Mouse (Mus musculus) MEL (cell line): ENCODE data around the gene AC124108.1. TPM values are rescaled to one million over a fixed set of nuclear protein-coding genes. Genes with fewer than 3 reads are reported as not detected.

Source experiments
- DNase-seq: peaks from one replicate; pipeline ENCODE4 v3.0.0; 2011; ENCODE audit warnings: low read depth, low spot score
- H3K27ac ChIP-seq: 2 replicates; pipeline ENCODE4 v1.5.1; 2012; ENCODE audit warnings: low read depth, mild to moderate bottlenecking, control low read depth, low read length, moderate library complexity; ENCODE audit not compliant: control insufficient read depth
- H3K27me3 ChIP-seq, 2 experiments: fragments of 150-350 bp in 1 of 2; sonication (generic) in 1 of 2; 2 replicates each; pipeline ENCODE4 v1.6.1; 2012; ENCODE audit warnings: low read length in 2 of 2, mild to moderate bottlenecking in 2 of 2, improper control_type of control experiment in 1 of 2, moderate library complexity in 1 of 2; ENCODE audit not compliant: insufficient read depth in 2 of 2, control insufficient read depth in 1 of 2
- H3K36me3 ChIP-seq, 2 experiments: 2 replicates each; pipeline ENCODE4 v1.6.1; 2012 to 2014; ENCODE audit warnings: low read length in 2 of 2, improper control_type of control experiment in 1 of 2, inconsistent platforms in 1 of 2, mild to moderate bottlenecking in 1 of 2; ENCODE audit not compliant: insufficient read depth in 2 of 2, control insufficient read depth in 1 of 2
- H3K4me1 ChIP-seq, 2 experiments: fragments of 150-350 bp in 1 of 2; sonication (generic) in 1 of 2; 2 replicates each; pipeline ENCODE4 v1.6.1; 2012; ENCODE audit warnings: low read length in 2 of 2, improper control_type of control experiment in 1 of 2, mild to moderate bottlenecking in 1 of 2; ENCODE audit not compliant: insufficient read depth in 2 of 2, control insufficient read depth in 1 of 2
- H3K4me3 ChIP-seq, 2 experiments: fragments of 150-350 bp in 1 of 2; sonication (generic) in 1 of 2; 2 replicates each; pipeline ENCODE4 v1.5.1; 2012; ENCODE audit warnings: low read depth in 2 of 2, low read length in 2 of 2, mild to moderate bottlenecking in 2 of 2, moderate library complexity in 2 of 2, control low read depth in 1 of 2, improper control_type of control experiment in 1 of 2; ENCODE audit not compliant: control insufficient read depth in 1 of 2, insufficient read depth in 1 of 2
- H3K79me2 ChIP-seq: 2 replicates; pipeline ENCODE4 v1.6.1; 2012; ENCODE audit warnings: mild to moderate bottlenecking, low read length, moderate library complexity; ENCODE audit not compliant: control insufficient read depth, poor library complexity, insufficient read depth
- H3K9ac ChIP-seq: 2 replicates; pipeline ENCODE4 v1.6.1; 2012; ENCODE audit warnings: low read depth, mild to moderate bottlenecking, control low read depth, low read length, moderate library complexity; ENCODE audit not compliant: control insufficient read depth, poor library complexity, severe bottlenecking
- H3K9me3 ChIP-seq: fragments of 150-350 bp; sonication (generic); replicated peaks from 2 replicates; pipeline ENCODE4 v1.6.1; 2012; ENCODE audit warnings: mild to moderate bottlenecking, low read length, improper control_type of control experiment, moderate library complexity; ENCODE audit not compliant: insufficient read depth
- BHLHE40 ChIP-seq: IDR thresholded peaks from 2 replicates; pipeline ENCODE4 v1.6.1; 2012; ENCODE audit warnings: low read depth, mild to moderate bottlenecking, inconsistent platforms, low read length, improper control_type of control experiment, borderline replicate concordance
- CTCF ChIP-seq, 3 experiments: IDR thresholded peaks in 2 of 3; conservative IDR thresholded peaks in 1 of 3; 2 replicates each; pipeline ENCODE4 v1.5.1; 2011 to 2012; ENCODE audit warnings: low read length in 3 of 3, low read depth in 2 of 3, mild to moderate bottlenecking in 2 of 3, improper control_type of control experiment in 1 of 3, inconsistent platforms in 1 of 3, mixed read lengths in 1 of 3, moderate library complexity in 1 of 3; ENCODE audit not compliant: control insufficient read depth in 1 of 3, insufficient read depth in 1 of 3, poor library complexity in 1 of 3, severe bottlenecking in 1 of 3
- ELF1 ChIP-seq: IDR thresholded peaks from 2 replicates; pipeline ENCODE4 v1.6.1; 2014; ENCODE audit warnings: low read depth, mild to moderate bottlenecking, inconsistent platforms, low read length, improper control_type of control experiment, moderate library complexity
- ETS1 ChIP-seq: IDR thresholded peaks from 2 replicates; pipeline ENCODE4 v1.6.1; 2012; ENCODE audit warnings: low read depth, mild to moderate bottlenecking, inconsistent platforms, low read length, improper control_type of control experiment, moderate library complexity
- GABPA ChIP-seq: IDR thresholded peaks from 2 replicates; pipeline ENCODE4 v1.6.1; 2012; ENCODE audit warnings: low read depth, mild to moderate bottlenecking, inconsistent platforms, low read length, improper control_type of control experiment, moderate library complexity
- JUND ChIP-seq: IDR thresholded peaks from 2 replicates; pipeline ENCODE4 v1.6.1; 2011; ENCODE audit warnings: low read depth, mild to moderate bottlenecking, improper control_type of control experiment, low read length
- KAT2A ChIP-seq: conservative IDR thresholded peaks from 2 replicates; pipeline ENCODE4 v1.6.1; 2012; ENCODE audit warnings: low read depth, low read length, improper control_type of control experiment, inconsistent platforms
- MAFK ChIP-seq: IDR thresholded peaks from 2 replicates; pipeline ENCODE4 v1.6.1; 2011; ENCODE audit warnings: low read depth, mild to moderate bottlenecking, low read length, improper control_type of control experiment, borderline replicate concordance
- MAX ChIP-seq: IDR thresholded peaks from 2 replicates; pipeline ENCODE4 v1.6.1; 2011; ENCODE audit warnings: low read length, improper control_type of control experiment
- MAZ ChIP-seq: IDR thresholded peaks from 2 replicates; pipeline ENCODE4 v1.6.1; 2012; ENCODE audit warnings: low read depth, mild to moderate bottlenecking, inconsistent platforms, low read length, improper control_type of control experiment
- MEF2A ChIP-seq: IDR thresholded peaks from 2 replicates; pipeline ENCODE4 v1.6.1; 2014; ENCODE audit warnings: low read depth, mild to moderate bottlenecking, inconsistent platforms, low read length, improper control_type of control experiment; ENCODE audit not compliant: poor library complexity, insufficient replicate concordance, severe bottlenecking; ENCODE audit errors: extremely low read depth
- MXI1 ChIP-seq: IDR thresholded peaks from 2 replicates; pipeline ENCODE4 v1.6.1; 2011; ENCODE audit warnings: mild to moderate bottlenecking, low read depth, low read length, improper control_type of control experiment
- MYB ChIP-seq: IDR thresholded peaks from 2 replicates; pipeline ENCODE4 v1.6.1; 2011; ENCODE audit warnings: mild to moderate bottlenecking, low read depth, low read length, improper control_type of control experiment
- MYC ChIP-seq: IDR thresholded peaks from 2 replicates; pipeline ENCODE4 v1.6.1; 2011; ENCODE audit warnings: low read depth, mild to moderate bottlenecking, low read length, improper control_type of control experiment, moderate library complexity
- NELFE ChIP-seq: IDR thresholded peaks from 2 replicates; pipeline ENCODE4 v1.6.1; 2011; ENCODE audit warnings: low read depth, low read length, improper control_type of control experiment
- POLR2A ChIP-seq, 2 experiments: IDR thresholded peaks; 2 replicates each; pipeline ENCODE4 v1.6.1; 2011 to 2012; ENCODE audit warnings: low read length in 2 of 2, mild to moderate bottlenecking in 2 of 2, control low read depth in 1 of 2, improper control_type of control experiment in 1 of 2, low read depth in 1 of 2, moderate library complexity in 1 of 2; ENCODE audit not compliant: control insufficient read depth in 1 of 2, insufficient read depth in 1 of 2, poor library complexity in 1 of 2
- POLR2AphosphoS5 ChIP-seq: IDR thresholded peaks from 2 replicates; pipeline ENCODE4 v1.6.1; 2012; ENCODE audit warnings: low read depth, borderline replicate concordance, mild to moderate bottlenecking, inconsistent platforms, low read length, moderate library complexity, mixed read lengths
- RAD21 ChIP-seq: IDR thresholded peaks from 2 replicates; pipeline ENCODE4 v1.6.1; 2011; ENCODE audit warnings: mild to moderate bottlenecking, low read depth, low read length, improper control_type of control experiment
- SIN3A ChIP-seq: IDR thresholded peaks from 2 replicates; pipeline ENCODE4 v1.6.1; 2012; ENCODE audit warnings: low read length, improper control_type of control experiment, inconsistent platforms
- SMC3 ChIP-seq: IDR thresholded peaks from 2 replicates; pipeline ENCODE4 v1.6.1; 2011; ENCODE audit warnings: low read depth, low read length, improper control_type of control experiment
- TBP ChIP-seq: IDR thresholded peaks from 2 replicates; pipeline ENCODE4 v1.8.0; 2011; ENCODE audit warnings: low read depth, low read length, improper control_type of control experiment
- TCF12 ChIP-seq: IDR thresholded peaks from 2 replicates; pipeline ENCODE4 v1.6.1; 2014; ENCODE audit warnings: low read depth, mild to moderate bottlenecking, inconsistent platforms, low read length, improper control_type of control experiment, moderate library complexity
- USF1 ChIP-seq: IDR thresholded peaks from 2 replicates; pipeline ENCODE4 v1.6.1; 2014; ENCODE audit warnings: low read depth, mild to moderate bottlenecking, inconsistent platforms, low read length, improper control_type of control experiment, moderate library complexity
- ZC3H11A ChIP-seq: IDR thresholded peaks from 2 replicates; pipeline ENCODE4 v1.6.1; 2012; ENCODE audit warnings: low read depth, mild to moderate bottlenecking, inconsistent platforms, low read length, improper control_type of control experiment
- ZMIZ1 ChIP-seq: IDR thresholded peaks from 2 replicates; pipeline ENCODE4 v1.6.1; 2012; ENCODE audit warnings: low read depth, mild to moderate bottlenecking, inconsistent platforms, low read length, improper control_type of control experiment, moderate library complexity
- ZNF384 ChIP-seq: IDR thresholded peaks from 2 replicates; pipeline ENCODE4 v1.6.1; 2012; ENCODE audit warnings: low read depth, mild to moderate bottlenecking, inconsistent platforms, low read length, improper control_type of control experiment
- polyA plus RNA-seq, 2 experiments: library from polyadenylated mRNA; stranded (reverse) in 1 of 2; unstranded in 1 of 2; fragments of >175 nt in 1 of 2; fragments of >200 nt in 1 of 2; gene quantifications; 2 replicates each; pipeline versions ENCODE4 v1.2.1 to v1.2.4; 2012; ENCODE audit warnings: low replicate concordance in 2 of 2, low read depth in 1 of 2; ENCODE audit not compliant: insufficient read length in 2 of 2, insufficient read depth in 1 of 2, missing spikeins in 1 of 2
- total RNA-seq: library from RNA; depleted of rRNA; stranded (reverse); fragments of 300-350 nt; gene quantifications from 2 replicates; pipeline ENCODE4 v1.2.3, GENCODE M21; 2012

AC124108.1 gene
- total and polyA plus RNA-seq, 3 experiments = not detected

DNA sequence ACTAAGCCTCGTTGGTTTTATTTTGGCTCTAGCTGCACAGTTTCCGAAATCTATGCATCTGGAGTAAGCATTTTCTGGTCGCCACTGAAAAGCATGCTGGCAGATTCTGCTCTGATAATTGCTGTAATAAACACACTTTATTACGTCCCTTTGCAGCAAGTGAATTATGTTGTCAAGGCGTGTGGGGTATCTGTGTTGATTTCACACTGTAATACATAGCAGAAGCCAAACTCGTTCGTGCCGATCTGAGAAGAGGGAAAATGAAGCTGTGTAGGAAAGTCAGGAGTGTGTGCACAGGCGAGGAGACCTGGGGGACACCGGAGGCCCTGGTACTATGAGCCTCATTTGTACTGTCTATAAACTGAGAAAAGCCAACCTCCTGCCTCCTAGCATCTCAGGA lies 18.1 kb downstream of the AC124108.1 start:
- no peaks in the 10 kb centered on the region for H3K79me2 ChIP-seq
- no peak overlapping the region for H3K4me3 ChIP-seq
- H3K36me3 ChIP-seq = no peaks in the 10 kb centered on the region
- H3K9ac ChIP-seq = no peak overlapping the region
- H3K9me3 ChIP-seq = no peaks in the 10 kb centered on the region
- peaks cover 22 to 25% of the 10 kb centered on the region in 2 experiments for H3K27me3 ChIP-seq
- no peaks in the 10 kb centered on the region for H3K4me1 ChIP-seq
- DNase-seq = no peak
- no peak overlapping the region for H3K27ac ChIP-seq
- TF ChIP-seq MAX (no peak), POLR2A (IDR thresholded peaks at IDR 0.05; ENCODE audit: control insufficient read depth in 1 of 2, insufficient read depth in 1 of 2, low read depth in 1 of 2, low read length in 2 of 2, poor library complexity in 1 of 2) (no peak), MEF2A (no peak), MXI1 (no peak), MYB (no peak), BHLHE40 (no peak), RAD21 (no peak), TCF12 (no peak), POLR2AphosphoS5 (no peak), SIN3A (no peak), ZNF384 (no peak), MAFK (no peak), ETS1 (no peak), NELFE (no peak), GABPA (no peak), USF1 (no peak), MAZ (no peak)

DNA sequence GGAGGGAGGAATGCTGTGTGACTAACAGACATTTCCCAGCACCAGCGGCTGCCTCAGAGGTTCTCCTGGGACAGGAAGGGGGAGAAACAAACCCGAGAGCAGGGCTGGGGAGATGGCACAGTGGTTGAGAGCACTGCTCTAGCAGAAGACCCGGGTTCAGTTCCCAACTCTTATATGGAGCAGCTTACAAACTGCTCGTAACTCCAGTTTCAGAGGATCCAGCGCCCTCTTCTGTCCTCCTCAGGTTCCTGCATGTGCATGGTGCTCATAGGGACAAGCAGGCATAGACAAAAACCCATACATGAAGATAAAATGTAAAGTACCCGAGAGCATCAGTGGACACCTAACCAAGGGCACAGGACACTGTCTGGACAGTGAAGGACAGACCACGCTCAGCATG lies 19.7 kb downstream of the AC124108.1 start:
- H3K9me3 ChIP-seq = no peaks in the 10 kb centered on the region
- H3K36me3 ChIP-seq = no peaks in the 10 kb centered on the region
- H3K4me3 ChIP-seq = no peak overlapping the region
- no peak overlapping the region for H3K27ac ChIP-seq
- DNase-seq = peak; percentile 76
- H3K79me2 ChIP-seq = no peaks in the 10 kb centered on the region
- no peaks in the 10 kb centered on the region for H3K4me1 ChIP-seq
- H3K9ac ChIP-seq = no peak overlapping the region
- H3K27me3 ChIP-seq = peaks cover 13 to 16% of the 10 kb centered on the region in 2 experiments
- peak; percentile 50 for TF ChIP-seq ZC3H11A
- TF ChIP-seq SIN3A = no peak
- TF ChIP-seq MYB = no peak
- TF ChIP-seq MYC = no peak
- peak; percentile 75 to 80 (median 77) for TF ChIP-seq CTCF (IDR thresholded peaks at IDR 0.05 in 2 of 3, conservative IDR thresholded peaks at IDR 0.05 in 1 of 3; ENCODE audit: control insufficient read depth in 1 of 3, insufficient read depth in 1 of 3, low read depth in 2 of 3, low read length in 3 of 3, poor library complexity in 1 of 3, severe bottlenecking in 1 of 3)
- TF ChIP-seq ELF1 = no peak
- TF ChIP-seq GABPA = no peak
- no peak for TF ChIP-seq TBP
- TF ChIP-seq ZNF384 = no peak
- TF ChIP-seq JUND = no peak
- TF ChIP-seq SMC3 = peak; percentile 74
- TF ChIP-seq ZMIZ1 = no peak
- no peak for TF ChIP-seq KAT2A
- peak; percentile 63 for TF ChIP-seq RAD21
- TF ChIP-seq ETS1 = no peak
- TF ChIP-seq USF1 = no peak
